Mouse (Mus musculus) hindbrain, embryonic 12.5 days (tissue): Measurements from ENCODE around the gene Kiss1. TPM values are rescaled to one million over a fixed set of nuclear protein-coding genes. Genes with fewer than 3 reads are reported as not detected.
A peak's percentile ranks its signal among the peaks of the same experiment; 100 is the strongest.

Source experiments
- ATAC-seq: fragments of 200-750 bp; cut with Nextera tagmentation; 2 replicates; pipeline ENCODE4 v1.8.0; 2017; ENCODE audit warnings: moderate TSS enrichment; ENCODE audit not compliant: low FRiP score
- H3K27ac ChIP-seq: fragments of 300-500 bp; sonication (generic); 2 replicates; pipeline ENCODE4 v1.5.1; 2016; ENCODE audit warnings: mild to moderate bottlenecking
- H3K27me3 ChIP-seq: fragments of 300-500 bp; sonication (generic); 2 replicates; pipeline ENCODE4 v1.6.1; 2016; ENCODE audit warnings: mild to moderate bottlenecking
- H3K36me3 ChIP-seq: fragments of 300-500 bp; sonication (generic); 2 replicates; pipeline ENCODE4 v1.6.1; 2016; ENCODE audit warnings: mild to moderate bottlenecking
- H3K4me1 ChIP-seq: fragments of 300-500 bp; sonication (generic); 2 replicates; pipeline ENCODE4 v1.6.1; 2016
- H3K4me2 ChIP-seq: fragments of 300-500 bp; sonication (generic); replicated peaks from 2 replicates; pipeline ENCODE4 v1.6.1; 2016; ENCODE audit warnings: mild to moderate bottlenecking
- H3K4me3 ChIP-seq: fragments of 300-500 bp; sonication (generic); 2 replicates; pipeline ENCODE4 v1.5.1; 2016; ENCODE audit warnings: mild to moderate bottlenecking
- H3K9ac ChIP-seq: fragments of 300-500 bp; sonication (generic); 2 replicates; pipeline ENCODE4 v1.6.1; 2016; ENCODE audit warnings: mild to moderate bottlenecking, moderate library complexity
- H3K9me3 ChIP-seq: fragments of 300-500 bp; sonication (generic); replicated peaks from 2 replicates; pipeline ENCODE4 v1.6.1; 2016; ENCODE audit warnings: mild to moderate bottlenecking
- WGBS: fragments of 180-500 bp; shearing (Covaris S2); methylation state at CpG from one replicate; pipeline ENCODE4 v1.1.7; 2016; 5-methylcytosine and 5-hydroxymethylcytosine counted together
- polyA plus RNA-seq: library from polyadenylated mRNA; unstranded; fragments of >200 nt; fragmentation: Nextera tagmentation; extraction: Ambion mirVana; gene quantifications from 2 replicates; pipeline ENCODE4 v1.2.1, GENCODE M21; 2016

Gene Kiss1
- polyA plus RNA-seq, 1 experiment from 2014 or later: not detected

DNA sequence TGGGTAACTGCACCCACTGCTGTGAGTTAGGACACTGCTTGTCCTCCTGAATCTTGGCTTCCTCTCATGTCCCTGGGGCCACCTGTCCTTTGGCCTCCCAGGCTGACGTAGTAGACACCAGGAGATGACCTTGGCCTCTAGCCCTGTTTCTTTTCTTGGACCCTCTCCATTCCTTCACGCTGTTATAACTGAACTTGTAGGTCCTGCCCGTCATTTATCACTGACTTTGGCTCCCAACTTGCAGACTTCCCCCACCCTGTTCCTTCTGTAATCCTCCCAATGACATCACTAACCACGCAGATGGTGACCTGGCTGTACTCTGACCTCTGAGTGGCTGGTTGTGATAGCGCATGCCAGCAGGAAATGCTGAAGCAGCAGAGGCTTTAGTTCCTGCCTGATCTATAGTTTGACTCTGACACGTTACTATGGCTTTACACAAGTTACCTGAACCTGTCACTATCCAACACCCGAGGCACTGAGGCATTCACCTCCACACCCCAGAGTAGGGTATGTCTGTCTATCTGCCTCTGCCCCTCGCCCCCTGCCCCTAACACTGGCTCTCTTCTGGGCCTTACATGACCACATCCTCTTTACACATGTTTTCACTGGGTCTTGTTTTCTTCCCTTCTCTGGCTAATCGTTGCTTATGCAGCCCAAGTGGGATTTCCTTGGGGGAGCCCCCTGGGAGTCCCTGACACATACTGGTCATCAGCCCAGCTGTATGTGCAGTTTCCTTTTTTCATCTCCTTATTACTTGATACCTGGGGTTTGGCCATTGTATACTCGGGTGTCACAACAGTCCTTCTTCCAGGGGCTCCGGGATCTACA, 26.2 kb downstream of the Kiss1 start:
- no peak overlapping the region for H3K9ac ChIP-seq
- no peaks in the 10 kb centered on the region for H3K27me3 ChIP-seq
- H3K36me3 ChIP-seq: no peaks in the 10 kb centered on the region
- no peaks in the 10 kb centered on the region for H3K9me3 ChIP-seq
- WGBS: 82% methylated on average over 11 of the region's 11 CpGs
- no peak overlapping the region for H3K27ac ChIP-seq
- no peak overlapping the region for H3K4me3 ChIP-seq
- ATAC-seq: no peak
- H3K4me1 ChIP-seq: peaks cover 10% of the 10 kb centered on the region; the same call in 1 of the 2 replicates
- no peak overlapping the region for H3K4me2 ChIP-seq

DNA sequence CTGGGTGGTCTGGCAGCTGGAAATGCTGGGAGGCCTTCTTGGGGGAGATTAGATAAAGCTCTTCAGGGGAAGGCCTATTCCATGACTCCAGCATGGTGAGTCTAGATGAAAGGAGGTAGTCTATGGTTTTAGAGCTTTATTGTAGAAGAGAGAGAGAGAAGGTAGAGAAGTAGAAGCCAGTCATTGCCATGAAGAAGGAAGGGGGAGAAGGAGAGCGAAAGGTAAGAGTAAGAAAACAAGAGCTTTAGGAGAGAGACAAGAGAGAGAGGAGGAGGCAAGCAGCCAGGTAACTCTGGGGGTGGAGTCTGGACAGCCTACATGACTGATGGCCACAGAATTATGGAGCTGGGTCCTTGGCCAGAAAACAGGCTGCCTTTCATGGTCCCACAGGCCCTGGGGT, 28.5 kb downstream of the Kiss1 start, which contains the start of gene Ren1:
Gene Ren1 (plus strand): TSS at position 301 of the 400 bp plus-strand sequence.
- no peak within 1 kb of the TSS for H3K4me3 ChIP-seq
- H3K27ac ChIP-seq: no peak within 1 kb of the TSS
- H3K4me2 ChIP-seq: no peak within 1 kb of the TSS
- peaks cover 5% of the 10 kb centered on the region for H3K27me3 ChIP-seq
- no peak for ATAC-seq
- no peak within 1 kb of the TSS for H3K9ac ChIP-seq
- no peaks in the 10 kb centered on the region for H3K36me3 ChIP-seq
- peaks cover 14% of the 10 kb centered on the region; the same call in 1 of the 2 replicates for H3K4me1 ChIP-seq
- H3K9me3 ChIP-seq: no peaks in the 10 kb centered on the region
- WGBS: 100% methylated on average over 1 of the region's 1 CpGs

DNA sequence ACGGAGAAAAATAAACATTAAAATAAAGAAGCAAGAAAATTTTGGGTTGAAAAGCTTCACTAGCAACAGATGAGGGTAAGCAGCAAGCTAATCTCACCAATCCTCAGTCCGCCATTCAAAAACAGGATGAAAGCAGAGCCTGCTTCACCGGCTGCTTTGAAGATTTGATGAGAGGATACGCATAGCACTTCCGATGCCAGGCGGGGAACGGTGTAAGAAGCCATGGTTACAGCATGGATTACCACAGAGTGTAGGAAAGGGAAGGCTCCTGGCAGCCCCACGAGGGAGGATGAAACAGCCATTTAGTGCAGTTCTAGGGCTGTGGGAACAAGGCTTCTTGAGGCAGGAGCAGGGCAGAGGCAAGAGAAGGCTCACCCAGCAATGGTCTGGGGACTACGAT, 30.1 kb downstream of the Kiss1 start:
- ATAC-seq: no peak

DNA sequence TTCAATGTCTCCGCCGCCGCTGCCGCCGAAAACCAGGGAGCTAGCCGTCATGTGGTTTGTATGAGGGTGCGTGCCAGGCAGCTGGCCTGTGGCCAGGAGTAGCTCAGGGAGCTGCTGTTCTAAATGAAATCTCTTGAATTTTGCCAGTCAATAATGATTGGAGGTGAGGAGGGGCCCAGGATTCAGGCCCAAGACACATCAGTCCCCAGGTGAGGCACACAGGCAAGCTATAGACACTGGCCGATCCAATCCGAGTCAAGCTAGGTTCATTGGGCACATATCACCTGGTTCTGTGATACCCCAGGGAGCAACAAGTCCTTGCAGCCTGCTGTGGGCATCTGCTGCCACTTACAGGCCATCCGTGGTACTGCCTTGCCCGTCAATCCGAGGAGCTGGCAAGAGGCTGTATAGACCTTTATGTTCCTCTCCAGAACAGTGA, 31.7 kb downstream of the Kiss1 start:
- Histone ChIP-seq H3K9me3 (no peaks in the 10 kb centered on the region), H3K4me2 (no peak overlapping the region), H3K27ac (no peak overlapping the region), H3K4me1 (peaks cover 14% of the 10 kb centered on the region; the same call in 1 of the 2 replicates), H3K4me3 (no peak overlapping the region), H3K27me3 (peaks cover 18% of the 10 kb centered on the region), H3K36me3 (no peaks in the 10 kb centered on the region), H3K9ac (no peak overlapping the region)
- WGBS: 50% methylated on average over 12 of the region's 12 CpGs
- ATAC-seq: peak; percentile 36; the same call in 1 of the 2 replicates

More for the DNA sequence above, 30.1 kb downstream of the Kiss1 start:
- 72% methylated on average over 9 of the region's 9 CpGs for WGBS
- peaks cover 13% of the 10 kb centered on the region for H3K27me3 ChIP-seq
- no peak overlapping the region for H3K4me3 ChIP-seq
- H3K4me1 ChIP-seq: peaks cover 16% of the 10 kb centered on the region; the same call in 1 of the 2 replicates
- no peak overlapping the region for H3K4me2 ChIP-seq
- no peaks in the 10 kb centered on the region for H3K9me3 ChIP-seq
- no peak overlapping the region for H3K27ac ChIP-seq
- 0 out of 2 replicates have a peak overlapping the region, but pooled peaks have one; percentile 5 for H3K9ac ChIP-seq
- H3K36me3 ChIP-seq: no peaks in the 10 kb centered on the region

DNA sequence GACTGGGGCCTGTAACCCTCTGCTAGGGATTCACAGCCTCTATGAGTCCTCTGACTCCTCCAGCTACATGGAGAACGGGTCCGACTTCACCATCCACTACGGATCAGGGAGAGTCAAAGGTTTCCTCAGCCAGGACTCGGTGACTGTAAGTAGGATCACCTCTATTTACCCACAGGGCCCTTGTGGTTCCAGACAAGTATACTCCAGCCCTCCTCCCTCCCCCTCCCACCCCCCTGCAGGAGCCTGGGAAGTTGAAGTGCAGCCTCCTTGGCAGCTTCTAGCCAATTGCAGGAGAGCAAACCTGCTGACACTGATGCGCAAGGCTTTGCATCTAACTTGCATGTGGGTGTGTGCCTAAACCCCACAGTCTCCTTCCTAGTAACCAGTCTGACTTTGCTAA, 33.8 kb downstream of the Kiss1 start:
- Histone ChIP-seq H3K27me3 (peaks cover 26% of the 10 kb centered on the region), H3K27ac (no peak overlapping the region), H3K4me2 (no peak overlapping the region), H3K4me3 (no peak overlapping the region), H3K36me3 (no peaks in the 10 kb centered on the region), H3K9me3 (no peaks in the 10 kb centered on the region), H3K9ac (0 out of 2 replicates have a peak overlapping the region, but pooled peaks have one; percentile 9), H3K4me1 (peaks cover 12% of the 10 kb centered on the region; the same call in 1 of the 2 replicates)
- 51% methylated on average over 5 of the region's 5 CpGs for WGBS
- no peak for ATAC-seq

DNA sequence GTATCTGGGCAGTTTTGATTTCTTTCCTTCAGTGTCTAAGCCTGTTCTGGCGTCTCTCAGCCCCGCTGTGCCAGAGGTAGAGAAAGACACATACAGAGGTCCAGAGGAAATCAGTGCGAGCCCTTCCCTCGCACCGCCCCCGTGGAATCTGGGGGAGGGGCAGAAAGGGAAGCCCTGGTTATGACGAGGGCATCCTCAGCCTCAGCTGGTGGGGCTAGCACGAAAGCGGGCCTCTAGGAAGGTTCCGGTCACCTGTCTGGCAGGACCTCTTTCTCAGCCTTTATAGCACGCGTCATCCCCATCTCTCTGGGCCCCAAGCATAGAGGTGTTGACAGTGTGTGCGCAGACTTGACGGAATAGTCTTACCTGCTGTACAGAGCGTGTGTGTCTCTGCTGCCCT, 34.2 kb downstream of the Kiss1 start:
- Histone ChIP-seq H3K9me3 (no peaks in the 10 kb centered on the region), H3K9ac (no peak overlapping the region), H3K4me1 (peaks cover 10% of the 10 kb centered on the region; the same call in 1 of the 2 replicates), H3K4me2 (no peak overlapping the region), H3K27ac (no peak overlapping the region), H3K4me3 (no peak overlapping the region), H3K36me3 (no peaks in the 10 kb centered on the region), H3K27me3 (peaks cover 26% of the 10 kb centered on the region)
- 60% methylated on average over 15 of the region's 15 CpGs for WGBS
- ATAC-seq: no peak

DNA sequence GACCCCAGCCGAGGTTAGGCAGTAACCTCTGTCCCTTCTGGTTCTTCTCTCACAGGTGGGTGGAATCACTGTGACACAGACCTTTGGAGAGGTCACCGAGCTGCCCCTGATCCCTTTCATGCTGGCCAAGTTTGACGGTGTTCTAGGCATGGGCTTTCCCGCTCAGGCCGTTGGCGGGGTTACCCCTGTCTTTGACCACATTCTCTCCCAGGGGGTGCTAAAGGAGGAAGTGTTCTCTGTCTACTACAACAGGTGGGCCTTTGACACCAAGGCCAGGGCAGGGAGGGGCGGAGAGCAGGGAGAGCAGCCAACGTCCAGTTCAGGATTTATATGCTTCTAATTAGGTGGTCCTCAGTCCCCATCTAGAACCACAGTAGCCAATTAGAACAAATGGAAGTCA, 34.7 kb downstream of the Kiss1 start:
- H3K36me3 ChIP-seq: no peaks in the 10 kb centered on the region
- peaks cover 9% of the 10 kb centered on the region; the same call in 1 of the 2 replicates for H3K4me1 ChIP-seq
- no peaks in the 10 kb centered on the region for H3K9me3 ChIP-seq
- H3K4me3 ChIP-seq: no peak overlapping the region
- H3K4me2 ChIP-seq: no peak overlapping the region
- H3K9ac ChIP-seq: no peak overlapping the region
- 68% methylated on average over 8 of the region's 8 CpGs for WGBS
- H3K27me3 ChIP-seq: peaks cover 26% of the 10 kb centered on the region
- ATAC-seq: no peak
- no peak overlapping the region for H3K27ac ChIP-seq

DNA sequence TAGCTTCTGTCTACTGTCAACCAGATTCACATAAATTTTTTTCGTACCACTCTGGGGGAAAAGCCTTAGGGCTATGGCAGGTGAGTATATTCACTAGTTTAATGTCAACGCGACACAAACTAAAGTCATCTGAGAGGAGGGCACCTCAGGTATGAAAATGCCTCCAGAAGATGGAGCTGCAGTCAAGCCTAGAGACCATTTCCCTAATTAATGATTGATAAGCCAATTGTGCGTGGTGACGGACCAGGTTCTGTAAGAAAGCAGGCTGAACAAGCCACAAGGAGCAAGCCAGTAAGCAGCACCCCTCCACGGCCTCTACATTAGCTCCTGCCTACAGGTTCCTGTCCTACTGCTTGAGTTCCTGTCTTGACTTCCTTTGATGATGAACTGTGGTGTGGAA, 39.3 kb downstream of the Kiss1 start:
- Histone ChIP-seq H3K4me2 (no peak overlapping the region), H3K9me3 (no peaks in the 10 kb centered on the region), H3K4me3 (no peak overlapping the region), H3K9ac (no peak overlapping the region), H3K36me3 (no peaks in the 10 kb centered on the region), H3K4me1 (peaks cover 13% of the 10 kb centered on the region; the same call in 1 of the 2 replicates), H3K27me3 (peaks cover 42% of the 10 kb centered on the region), H3K27ac (no peak overlapping the region)
- ATAC-seq: no peak
- WGBS: 94% methylated on average over 6 of the region's 6 CpGs

DNA sequence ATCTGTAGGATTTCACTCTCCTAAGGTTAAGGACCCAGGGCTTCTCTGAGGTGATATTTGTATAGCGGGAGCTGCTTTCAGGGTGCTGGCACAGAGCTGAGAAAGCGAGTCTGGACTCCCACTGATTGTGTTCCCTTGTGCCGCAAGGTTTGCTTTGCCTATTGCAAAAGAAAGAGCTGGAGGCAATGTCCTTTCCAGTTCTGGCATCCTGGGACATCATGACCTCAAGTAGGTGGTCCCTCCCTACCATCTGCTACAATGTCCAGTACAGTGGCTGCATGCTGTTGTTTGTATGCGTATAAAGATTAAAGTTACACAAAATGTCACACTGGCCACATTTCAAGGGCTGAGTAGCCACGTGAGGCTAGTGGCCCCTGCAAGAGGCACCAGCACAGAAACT, 40.4 kb downstream of the Kiss1 start:
- ATAC-seq: no peak
- 85% methylated on average over 5 of the region's 5 CpGs for WGBS
- Histone ChIP-seq H3K27me3 (peaks cover 51% of the 10 kb centered on the region), H3K27ac (no peak overlapping the region), H3K4me3 (no peak overlapping the region), H3K4me1 (peaks cover 14% of the 10 kb centered on the region), H3K9ac (no peak overlapping the region), H3K36me3 (no peaks in the 10 kb centered on the region), H3K9me3 (no peaks in the 10 kb centered on the region), H3K4me2 (no peak overlapping the region)

DNA sequence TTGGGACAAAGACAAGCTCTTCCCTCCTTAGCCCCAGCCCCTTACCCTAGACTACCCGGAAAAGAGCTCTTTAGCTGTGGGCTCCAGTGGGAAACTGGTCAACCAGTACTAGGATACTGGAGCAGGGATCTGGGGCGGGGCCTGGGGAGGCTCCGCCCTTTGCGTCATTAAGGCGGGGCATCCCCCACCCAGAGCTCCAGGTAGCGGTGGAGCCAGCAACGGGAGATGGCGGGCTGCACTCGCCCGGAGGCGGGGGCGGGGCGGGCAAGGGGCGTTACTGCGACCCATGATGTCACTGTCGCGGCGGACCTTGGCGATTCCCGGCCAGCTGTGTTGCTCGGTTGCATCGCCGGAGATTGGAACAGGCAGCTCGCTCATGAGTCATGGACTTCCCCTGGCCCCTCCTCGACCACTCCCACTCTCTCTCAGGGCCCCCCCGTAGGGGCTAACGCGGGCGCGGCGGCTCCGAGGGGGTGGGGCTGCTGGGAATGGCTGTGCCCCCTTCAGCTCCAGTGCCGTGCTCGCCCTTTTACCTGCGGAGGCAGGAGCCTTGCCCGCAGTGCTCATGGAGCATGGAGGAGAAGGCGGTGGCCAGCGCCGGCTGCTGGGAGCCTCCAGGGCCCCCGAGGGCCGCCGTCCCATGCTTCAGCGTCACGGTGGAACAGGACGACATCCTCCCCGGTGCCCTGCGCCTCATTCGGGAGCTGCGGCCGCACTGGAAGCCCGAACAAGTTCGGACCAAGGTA, 41.8 kb downstream of the Kiss1 start, which contains the start of gene Etnk2:
Gene Etnk2 (plus strand): TSS at position 297 of the 746 bp plus-strand sequence.
- WGBS: under 1% methylated on average over 49 of the region's 52 CpGs
- H3K27me3 ChIP-seq: peaks cover 44% of the 10 kb centered on the region

DNA sequence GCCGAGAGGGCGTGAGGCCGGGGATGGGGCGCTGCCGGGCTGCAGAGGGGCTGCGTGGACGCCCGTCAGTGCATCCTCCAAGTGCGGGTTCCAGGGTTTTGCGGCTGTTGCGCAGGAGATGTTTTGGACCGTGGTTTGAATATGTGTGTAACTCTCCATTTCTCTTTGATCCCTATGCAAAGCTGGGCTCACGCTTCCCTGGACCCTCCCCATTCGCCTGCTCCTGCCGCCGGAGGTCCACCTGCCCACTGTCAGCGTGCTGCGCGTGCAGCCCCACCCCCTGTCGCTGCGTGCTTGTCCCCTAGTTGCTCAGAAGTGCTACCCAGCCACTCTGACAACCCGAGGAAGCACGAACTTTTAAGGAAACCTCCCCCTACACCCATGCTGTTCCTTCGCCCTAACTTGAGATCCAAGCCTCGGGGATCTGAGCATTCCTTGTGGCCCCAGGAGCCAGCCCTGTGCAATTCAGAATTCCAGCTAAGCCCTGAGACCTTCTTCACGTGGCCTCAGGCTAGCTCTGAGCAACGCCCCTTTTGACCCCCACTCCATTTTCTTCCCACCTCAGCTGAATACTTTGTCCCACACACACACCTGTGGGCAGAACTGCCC, 42.5 kb downstream of the Kiss1 start:
- peak overlapping the region; percentile 77 for H3K9ac ChIP-seq
- no peaks in the 10 kb centered on the region for H3K36me3 ChIP-seq
- H3K4me3 ChIP-seq: peak overlapping the region; percentile 63
- H3K9me3 ChIP-seq: no peaks in the 10 kb centered on the region
- peak; percentile 26; the same call in 1 of the 2 replicates for ATAC-seq
- H3K27ac ChIP-seq: peak overlapping the region; percentile 8; the same call in 1 of the 2 replicates
- H3K4me1 ChIP-seq: peaks cover 31% of the 10 kb centered on the region
- 3% methylated on average over 27 of the region's 27 CpGs for WGBS
- H3K4me2 ChIP-seq: peak overlapping the region; percentile 89
- H3K27me3 ChIP-seq: peaks cover 39% of the 10 kb centered on the region

More for the DNA sequence above, 41.8 kb downstream of the Kiss1 start, which contains the start of gene Etnk2:
- Histone ChIP-seq H3K36me3 (no peaks in the 10 kb centered on the region), H3K27ac (peak within 1 kb of the TSS; percentile 8; the same call in 1 of the 2 replicates), H3K4me3 (peak within 1 kb of the TSS; percentile 63), H3K4me1 (peaks cover 27% of the 10 kb centered on the region), H3K9ac (peak within 1 kb of the TSS; percentile 77), H3K9me3 (no peaks in the 10 kb centered on the region), H3K4me2 (peak within 1 kb of the TSS; percentile 89)
- peak; percentile 75 for ATAC-seq
